Mouse (Mus musculus): ENCODE data around the gene Rapgef5. TPM values are rescaled to one million over a fixed set of nuclear protein-coding genes. Genes with fewer than 3 reads are reported as not detected.

The Rapgef5 gene
- 24.4 TPM for polyA plus RNA-seq (2014; fragmentation: Illumina TruSeq; extraction: RNeasy Lipid Tissue Mini Kit (QIAGEN cat#74804); ENCODE audit: low read depth, low replicate concordance)

DNA sequence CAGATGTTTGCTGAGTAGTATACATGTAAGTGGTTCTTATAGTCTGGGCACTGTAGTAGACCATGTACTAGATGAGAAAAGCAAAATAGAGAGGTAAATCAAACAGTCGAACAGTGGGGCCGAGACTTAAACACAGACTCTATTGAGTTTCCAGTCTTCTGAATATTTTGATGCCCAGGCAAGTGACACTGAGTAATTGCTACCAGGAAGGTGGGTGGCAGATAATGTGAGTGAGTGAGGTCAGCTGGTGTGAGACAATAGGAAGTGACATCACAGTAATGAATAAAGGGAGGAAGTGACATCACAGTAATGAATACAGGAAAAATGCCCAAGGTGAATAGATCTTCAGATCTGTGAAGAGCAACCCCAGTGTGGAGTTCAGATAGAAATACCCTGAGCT lies at the start of gene Rapgef5:
Rapgef5 (plus strand) TSS at position 301 of the 400 bp plus-strand sequence.

DNA sequence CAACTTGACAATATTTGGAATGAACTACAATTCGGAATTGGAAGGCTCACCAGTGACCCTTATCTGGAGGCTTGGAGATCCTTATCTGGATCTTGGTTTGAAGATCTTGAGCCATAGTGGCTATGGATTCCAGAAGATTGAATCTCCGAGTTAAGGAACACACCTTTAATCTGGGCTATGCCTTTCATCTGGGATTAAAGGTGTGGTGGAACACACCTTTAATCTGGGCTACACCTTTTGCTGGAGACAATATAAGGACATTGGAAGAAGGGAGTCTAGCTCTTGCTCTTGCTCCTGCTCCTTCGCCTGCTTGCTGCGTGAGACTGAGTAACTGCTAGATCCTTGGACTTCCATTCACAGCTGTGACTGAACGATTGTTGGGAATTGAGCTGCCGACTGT lies 287.7 kb downstream of the Rapgef5 start, which contains the start of gene Cdca7l:
Cdca7l (plus strand) TSS at position 301 of the 400 bp plus-strand sequence.

All from kidney, adult 10 weeks (tissue).